Mouse (Mus musculus) lung, postnatal 0 days (tissue): ENCODE results near the gene Cmtm7.

Source experiments
- CTCF ChIP-seq: IDR thresholded peaks from 2 replicates; pipeline ENCODE4 v1.5.1; 2016; ENCODE audit warnings: antibody characterized with exemption, mild to moderate bottlenecking
- EP300 ChIP-seq: IDR thresholded peaks from 2 replicates; pipeline ENCODE4 v1.6.1; 2016; ENCODE audit warnings: antibody characterized with exemption, mild to moderate bottlenecking, control low read depth

- peak; percentile 69 for TF ChIP-seq CTCF
- TF ChIP-seq EP300: no peak
Measured at GRCm38 (mm10) chr9:114763341-114763740, 18.3 kb downstream of the Cmtm7 start.
